Mouse (Mus musculus) forebrain, embryonic 14.5 days (tissue): Measurements from ENCODE around the gene Pgrmc2. TPM values are rescaled to one million over a fixed set of nuclear protein-coding genes. Genes with fewer than 3 reads are reported as not detected.

ENCODE experiments used
- ATAC-seq: fragments of 200-750 bp; cut with Nextera tagmentation; 2 replicates; pipeline ENCODE4 v1.8.0; 2017; ENCODE audit warnings: mild to moderate bottlenecking, moderate library complexity
- DNase-seq: peaks from one replicate; pipeline ENCODE4 v3.0.0-alpha.2; 2015; ENCODE audit warnings: low spot score
- H3K27ac ChIP-seq: fragments of 300-500 bp; sonication (generic); 2 replicates; pipeline ENCODE4 v1.5.1; 2014; ENCODE audit warnings: low read depth, mild to moderate bottlenecking, control low read depth, low read length, moderate library complexity
- H3K27me3 ChIP-seq: fragments of 300-500 bp; sonication (generic); replicated peaks from 2 replicates; pipeline ENCODE4 v1.6.1; 2014; ENCODE audit warnings: low read length, control low read depth, mixed read lengths; ENCODE audit not compliant: control insufficient read depth, insufficient read depth
- H3K36me3 ChIP-seq: fragments of 300-500 bp; sonication (generic); 2 replicates; pipeline ENCODE4 v1.6.1; 2014; ENCODE audit warnings: low read length, control low read depth; ENCODE audit not compliant: control insufficient read depth, insufficient read depth
- H3K4me1 ChIP-seq: fragments of 300-500 bp; sonication (generic); 2 replicates; pipeline ENCODE4 v1.6.1; 2014; ENCODE audit warnings: antibody characterized with exemption, low read length, control low read depth; ENCODE audit not compliant: control insufficient read depth, insufficient read depth
- H3K4me2 ChIP-seq: fragments of 300-500 bp; sonication (generic); 2 replicates; pipeline ENCODE4 v1.6.1; 2014; ENCODE audit warnings: mild to moderate bottlenecking, control low read depth, low read length
- H3K4me3 ChIP-seq: fragments of 300-500 bp; sonication (generic); 2 replicates; pipeline ENCODE4 v1.5.1; 2014; ENCODE audit warnings: low read depth, low read length, control low read depth
- H3K9ac ChIP-seq: fragments of 300-500 bp; sonication (generic); 2 replicates; pipeline ENCODE4 v1.6.1; 2014; ENCODE audit warnings: mild to moderate bottlenecking, low read length, control low read depth, moderate library complexity
- H3K9me3 ChIP-seq: fragments of 300-500 bp; sonication (generic); replicated peaks from 2 replicates; pipeline ENCODE4 v1.6.1; 2016; ENCODE audit warnings: low read length, control low read depth, mixed read lengths; ENCODE audit not compliant: control insufficient read depth
- WGBS: fragments of 180-500 bp; shearing (Covaris S2); extraction: QIAGEN DNeasy Blood & Tissue Kit; methylation state at CpG from one replicate; pipeline ENCODE4 v1.1.7; 2014; 5-methylcytosine and 5-hydroxymethylcytosine counted together
- polyA plus RNA-seq: library from polyadenylated mRNA; unstranded; fragments of >200 nt; fragmentation: Nextera tagmentation; extraction: Ambion mirVana; gene quantifications from 2 replicates; pipeline ENCODE4 v1.2.1, GENCODE M21; 2014

Pgrmc2 gene
- polyA plus RNA-seq, 1 experiment from 2014 or later: 17.5 TPM

DNA sequence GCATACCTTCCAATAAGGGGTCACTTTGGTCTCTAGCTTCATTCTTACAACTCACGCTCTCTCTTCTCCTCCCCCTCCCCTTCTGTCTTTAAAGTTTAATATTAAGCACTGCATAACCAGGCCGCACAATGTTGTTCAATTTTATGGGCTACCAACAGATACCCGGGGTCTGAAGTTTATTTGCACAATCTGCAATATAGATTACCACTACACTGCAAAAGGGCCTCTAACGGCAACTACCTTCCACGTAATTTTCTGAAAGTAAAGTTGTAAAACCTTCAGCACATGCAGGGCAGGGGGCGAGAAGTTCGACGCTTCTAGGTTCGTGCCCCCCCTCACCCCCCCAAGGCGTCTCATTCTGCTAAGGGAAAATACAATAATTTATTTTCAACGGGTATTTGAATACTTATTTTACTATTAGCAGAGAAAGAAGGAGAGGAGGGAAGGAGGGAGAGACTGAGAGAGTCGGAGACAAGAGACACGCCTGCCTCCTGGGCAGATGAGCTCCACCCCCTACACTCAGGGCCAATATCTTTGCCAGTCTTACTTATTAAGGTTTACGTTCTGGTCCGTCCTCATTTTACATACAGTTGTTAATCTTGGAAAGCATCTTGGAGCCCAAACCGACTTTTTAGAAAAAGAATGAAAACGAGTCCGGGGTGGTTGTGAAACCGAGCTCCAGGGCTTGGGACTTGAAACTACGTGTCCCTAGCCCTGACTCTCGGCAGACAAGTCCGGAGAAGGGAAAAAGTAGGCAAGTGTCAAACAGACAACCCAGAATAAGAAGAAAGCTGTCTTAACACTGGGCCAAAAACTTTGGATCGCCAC, 1.2 kb downstream of the Pgrmc2 start:
- H3K27ac ChIP-seq: peak overlapping the region; percentile 92; the same call in 1 of the 2 replicates
- H3K4me1 ChIP-seq: peaks cover 11% of the 10 kb centered on the region
- ATAC-seq (no peak), DNase-seq (peak; percentile 34)
- H3K4me2 ChIP-seq: peak overlapping the region; percentile 89
- WGBS: 3% methylated on average over 23 of the region's 23 CpGs
- no peaks in the 10 kb centered on the region for H3K36me3 ChIP-seq
- H3K27me3 ChIP-seq: no peaks in the 10 kb centered on the region
- H3K9me3 ChIP-seq: no peaks in the 10 kb centered on the region
- H3K9ac ChIP-seq: peak overlapping the region; percentile 84
- H3K4me3 ChIP-seq: peak overlapping the region; percentile 88

DNA sequence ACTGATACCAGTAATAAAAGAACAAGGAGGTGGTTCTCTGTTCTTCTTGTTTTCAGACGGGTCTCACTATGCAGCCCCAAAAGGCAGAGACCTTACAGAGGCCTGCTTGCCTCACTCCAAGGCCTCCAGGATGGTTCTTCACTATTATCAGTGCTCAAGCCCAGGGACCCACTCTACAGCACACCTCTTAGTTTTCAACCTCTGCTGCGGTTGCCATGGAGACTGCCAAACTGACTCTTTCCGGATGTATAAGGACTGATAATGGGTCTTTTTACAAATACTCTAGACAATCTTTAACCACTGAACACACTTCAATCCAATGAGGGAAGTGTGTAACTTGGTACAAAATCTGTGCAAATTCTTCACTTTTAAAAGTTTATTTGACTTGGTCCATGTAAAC, 2.1 kb downstream of the Pgrmc2 start:
- ATAC-seq (no peak), DNase-seq (peak; percentile 17)
- Histone ChIP-seq H3K9ac (peak overlapping the region; percentile 84; the same call in 1 of the 2 replicates), H3K9me3 (no peaks in the 10 kb centered on the region), H3K4me3 (peak overlapping the region; percentile 88), H3K4me2 (peak overlapping the region; percentile 89), H3K27ac (no peak overlapping the region), H3K4me1 (peaks cover 11% of the 10 kb centered on the region), H3K27me3 (no peaks in the 10 kb centered on the region), H3K36me3 (no peaks in the 10 kb centered on the region)
- WGBS: 37% methylated on average over 3 of the region's 3 CpGs

DNA sequence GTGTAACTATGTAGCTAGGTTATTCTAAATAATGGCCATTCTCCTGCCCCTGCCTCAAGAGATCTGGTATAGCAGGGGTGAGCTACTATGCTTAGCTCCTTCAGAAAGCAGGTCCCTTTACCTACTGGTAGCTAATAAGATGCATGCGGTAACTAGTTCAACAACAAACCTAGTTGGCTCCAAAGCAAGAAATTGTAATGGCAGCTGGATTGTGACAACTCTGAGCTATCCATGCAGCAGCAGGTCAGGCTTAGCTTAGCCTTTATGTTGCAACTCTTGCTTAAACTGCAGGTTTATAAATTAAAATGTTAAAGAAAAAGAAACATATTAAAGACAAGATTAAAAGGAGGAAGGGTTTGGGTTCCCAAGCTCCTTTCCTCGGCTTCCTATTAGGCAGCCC, 4.2 kb downstream of the Pgrmc2 start:
- no peaks in the 10 kb centered on the region for H3K36me3 ChIP-seq

DNA sequence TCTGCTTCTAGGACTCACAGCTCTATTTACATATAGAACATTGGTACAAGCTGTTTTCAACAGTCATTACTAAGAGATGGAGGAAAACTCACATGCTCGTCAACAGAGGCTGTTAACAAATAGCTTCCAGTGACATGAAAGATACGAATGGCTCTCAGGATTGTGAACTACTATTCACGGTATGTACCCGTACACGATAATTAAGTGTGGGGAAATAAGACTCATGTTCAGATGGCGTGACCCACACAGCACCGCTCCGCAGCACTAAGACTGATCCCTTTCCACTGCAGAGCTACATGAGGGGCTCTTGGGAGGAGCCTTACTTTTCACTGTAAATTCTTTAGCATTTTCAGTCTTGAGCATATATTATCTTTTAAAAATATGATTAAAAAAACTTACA, 7.5 kb downstream of the Pgrmc2 start:
- 79% methylated on average over 8 of the region's 8 CpGs for WGBS
- DNase-seq: no peak
- H3K4me3 ChIP-seq: no peak overlapping the region
- H3K27ac ChIP-seq: no peak overlapping the region
- H3K9ac ChIP-seq: no peak overlapping the region
- no peaks in the 10 kb centered on the region for H3K27me3 ChIP-seq
- no peak overlapping the region for H3K4me2 ChIP-seq
- no peaks in the 10 kb centered on the region for H3K36me3 ChIP-seq
- H3K9me3 ChIP-seq: no peaks in the 10 kb centered on the region
- no peaks in the 10 kb centered on the region; the same call in none of the 2 replicates for H3K4me1 ChIP-seq
- ATAC-seq: no peak

More for the DNA sequence above, 4.2 kb downstream of the Pgrmc2 start:
- no peak for ATAC-seq
- Histone ChIP-seq H3K4me1 (peaks cover 8% of the 10 kb centered on the region), H3K4me2 (no peak overlapping the region), H3K27me3 (no peaks in the 10 kb centered on the region), H3K4me3 (no peak overlapping the region), H3K9ac (no peak overlapping the region), H3K27ac (no peak overlapping the region), H3K9me3 (no peaks in the 10 kb centered on the region)
- DNase-seq: no peak
- 96% methylated on average over 2 of the region's 2 CpGs for WGBS

- no peaks in the 10 kb centered on the region for H3K4me1 ChIP-seq
- H3K27me3 ChIP-seq: no peaks in the 10 kb centered on the region
- no peak overlapping the region for H3K27ac ChIP-seq
- no peaks in the 10 kb centered on the region for H3K9me3 ChIP-seq
- WGBS: 62% methylated on average over 2 of the region's 2 CpGs
- peaks cover 26% of the 10 kb centered on the region for H3K36me3 ChIP-seq
- H3K4me2 ChIP-seq: no peak overlapping the region
- no peak overlapping the region for H3K4me3 ChIP-seq
- no peak overlapping the region for H3K9ac ChIP-seq
- ATAC-seq (no peak), DNase-seq (no peak)
These were observed 12.3 kb downstream of the Pgrmc2 start for GRCm38 (mm10) chr3:41070519-41070918.

DNA sequence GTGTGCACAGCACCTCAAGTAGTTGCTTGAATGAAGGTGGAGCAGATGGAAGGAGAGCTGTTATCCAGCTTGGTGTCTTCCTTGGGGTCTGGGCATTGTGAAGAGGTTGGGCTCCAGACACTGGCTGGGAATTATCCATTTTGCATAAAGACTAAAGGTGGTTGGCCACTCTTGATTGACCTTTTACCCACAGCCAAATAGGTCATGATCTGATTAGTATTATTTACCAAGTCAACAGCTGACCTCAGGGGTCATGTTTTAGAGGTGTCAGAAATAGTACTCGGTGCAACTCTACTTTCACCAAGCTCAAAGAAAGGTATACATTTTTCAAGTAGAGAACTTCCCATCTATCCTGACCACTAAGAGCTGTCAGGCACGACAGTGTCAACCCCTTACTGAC, 17.5 kb downstream of the Pgrmc2 start:
- DNase-seq (no peak), ATAC-seq (no peak)
- Histone ChIP-seq H3K27ac (no peak overlapping the region), H3K36me3 (peaks cover 28% of the 10 kb centered on the region), H3K9me3 (no peaks in the 10 kb centered on the region), H3K4me3 (no peak overlapping the region), H3K27me3 (no peaks in the 10 kb centered on the region), H3K4me1 (no peaks in the 10 kb centered on the region), H3K9ac (no peak overlapping the region), H3K4me2 (no peak overlapping the region)
- 93% methylated on average over 2 of the region's 2 CpGs for WGBS

DNA sequence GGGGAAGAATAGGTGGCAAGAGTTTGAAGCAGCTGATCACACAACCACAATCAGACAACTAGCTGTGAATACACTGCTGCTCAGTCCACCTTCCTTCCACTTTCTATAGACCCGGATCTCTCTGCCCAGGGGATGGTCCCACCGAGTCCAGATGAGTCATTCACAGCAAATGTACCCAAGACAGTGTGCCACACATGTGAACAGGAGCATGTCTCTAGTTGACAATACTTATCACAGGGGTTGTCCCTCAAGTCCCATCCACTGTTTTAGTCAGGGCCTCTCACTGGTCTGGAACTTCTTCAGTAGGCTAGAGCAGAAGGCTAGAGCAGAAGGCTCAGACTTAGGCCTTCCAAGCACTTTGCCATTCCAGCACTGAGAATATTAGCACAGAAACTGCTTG, 20.1 kb downstream of the Pgrmc2 start:
- Histone ChIP-seq H3K4me2 (no peak overlapping the region), H3K9me3 (no peaks in the 10 kb centered on the region), H3K4me1 (no peaks in the 10 kb centered on the region), H3K36me3 (peaks cover 13% of the 10 kb centered on the region), H3K27me3 (no peaks in the 10 kb centered on the region), H3K27ac (no peak overlapping the region), H3K4me3 (no peak overlapping the region), H3K9ac (no peak overlapping the region)
- WGBS: 98% methylated on average over 2 of the region's 2 CpGs
- no peak for ATAC-seq
- DNase-seq: no peak

DNA sequence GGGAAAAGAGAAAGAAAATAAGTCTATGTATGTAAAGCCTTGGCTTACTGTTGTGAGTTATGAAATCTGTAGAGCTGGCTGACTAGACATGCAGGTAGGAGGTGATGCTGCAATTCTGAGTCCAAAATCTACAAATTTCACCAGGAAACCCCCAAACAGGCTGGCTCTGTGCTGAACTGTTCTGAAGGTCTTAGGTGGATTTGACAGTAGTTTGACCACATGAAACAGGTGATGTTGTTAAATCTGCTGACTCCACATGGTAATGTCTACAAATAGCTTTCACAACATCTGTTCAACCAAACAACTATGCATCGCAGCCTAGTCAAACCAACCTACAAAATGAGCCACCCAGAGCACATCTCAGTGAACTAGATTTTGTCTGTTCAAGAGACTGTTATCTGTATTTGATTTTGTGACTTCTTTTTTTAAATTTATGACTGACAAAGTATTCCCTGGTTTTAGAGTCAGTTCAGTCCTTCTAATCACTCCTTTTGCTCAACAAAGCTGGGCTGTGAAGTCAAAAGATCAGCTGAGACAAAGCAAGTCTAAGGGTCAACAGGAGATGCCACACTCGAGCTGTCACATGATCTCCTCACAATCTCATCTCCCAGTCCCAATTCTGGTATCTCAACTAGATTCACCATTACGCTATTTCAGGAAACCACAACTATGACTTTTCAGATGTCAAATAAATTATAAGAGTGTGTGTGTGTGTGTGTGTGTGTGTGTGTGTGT, 20.8 kb downstream of the Pgrmc2 start:
- Histone ChIP-seq H3K4me2 (no peak overlapping the region), H3K27ac (no peak overlapping the region), H3K36me3 (peaks cover 7% of the 10 kb centered on the region), H3K4me1 (no peaks in the 10 kb centered on the region), H3K4me3 (no peak overlapping the region), H3K9me3 (no peaks in the 10 kb centered on the region), H3K9ac (no peak overlapping the region), H3K27me3 (no peaks in the 10 kb centered on the region)
- WGBS: 91% methylated on average over 3 of the region's 3 CpGs
- ATAC-seq (no peak), DNase-seq (no peak)

GRCm38 (mm10) chr3:41059249-41059648, 23.6 kb downstream of the Pgrmc2 start:
- Histone ChIP-seq H3K36me3 (peaks cover under 1% of the 10 kb centered on the region), H3K9me3 (no peaks in the 10 kb centered on the region), H3K4me1 (no peaks in the 10 kb centered on the region), H3K4me3 (no peak overlapping the region), H3K4me2 (no peak overlapping the region), H3K9ac (no peak overlapping the region), H3K27ac (no peak overlapping the region), H3K27me3 (no peaks in the 10 kb centered on the region)
- 83% methylated on average over 3 of the region's 3 CpGs for WGBS
- ATAC-seq (no peak), DNase-seq (no peak)
